ENCODE assay signal across 9 mouse cellular contexts in the genomic region with DNA sequence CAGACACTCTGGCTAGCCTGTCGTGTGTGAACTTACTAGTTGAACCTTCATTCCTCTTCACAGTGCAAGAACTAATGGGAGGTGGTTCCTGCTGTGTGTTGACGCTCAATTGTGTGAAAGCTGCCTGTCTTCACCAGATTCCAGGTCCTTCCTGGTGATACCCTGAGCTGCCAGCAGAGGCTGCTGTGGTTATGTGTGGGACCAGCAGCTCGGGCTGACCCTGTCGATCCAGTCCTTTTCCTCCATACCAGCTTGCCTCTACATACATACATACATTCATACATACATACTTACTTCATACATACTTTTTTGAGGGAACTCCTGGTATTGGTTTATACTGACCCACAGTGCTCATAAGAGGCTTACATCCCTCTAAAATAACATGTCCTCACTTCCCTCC. TPM values are rescaled to one million over a fixed set of nuclear protein-coding genes. Genes with fewer than 3 reads are reported as not detected.
DNase-seq lines count a peak whose midpoint lies in the region; ATAC-seq lines count a peak whose summit lies in the region.
"Had no signal": no experiment of that assay in that cellular context is flagged by ENCODE, and none has a peak within 500 bp of the region (broad histone marks: within the 10 kb centered on the region; RNA-seq: fewer than 3 reads in every experiment).

No protein-coding gene starts in this region.

- ATAC-seq in CD4-positive, CD25-positive, alpha-beta regulatory T cell, adult 4 months = no peak
- peak; percentile 69 for ATAC-seq in forebrain, embryonic 15.5 days (replicated peaks)
- ATAC-seq in hindbrain, embryonic 13.5 days (ENCODE audit: low FRiP score) = 0 out of 2 replicates have a peak, but pooled peaks have one; percentile 28

- no peaks in the 10 kb centered on the region for H3K4me1 ChIP-seq in forebrain, embryonic 15.5 days
- no peaks in the 10 kb centered on the region for H3K4me1 ChIP-seq in hindbrain, embryonic 13.5 days (replicated peaks)

- H3K4me3 ChIP-seq in forebrain, embryonic 15.5 days = no peak overlapping the region
- no peak overlapping the region for H3K4me3 ChIP-seq in hindbrain, embryonic 13.5 days
- H3K4me3 ChIP-seq: limb, embryonic 15.5 days had no signal

- 8% methylated on average over 4 of the region's 4 CpGs for WGBS in forebrain, embryonic 15.5 days
- WGBS in hindbrain, embryonic 13.5 days = 17% methylated on average over 4 of the region's 4 CpGs

- DNase-seq in CD4-positive, CD25-positive, alpha-beta regulatory T cell, adult 2 months (ENCODE audit: low read depth, low spot score) = peak; percentile 50
- DNase-seq in c-Kit-positive CD71-positive TER-119-negative erythroid progenitor cells, embryonic 14.5 days (ENCODE audit: low read depth) = peak; percentile 40
- DNase-seq in layer of hippocampus, postnatal 14 days (ENCODE audit: low spot score in 2 of 2) = peak; percentile 68 to 79
- peak; percentile 77 for DNase-seq in lung, postnatal 14 days
- peak; percentile 77 to 81 for DNase-seq in right cerebral cortex, postnatal 10 days (ENCODE audit: low spot score in 2 of 2)

- H3K27ac ChIP-seq in forebrain, embryonic 15.5 days (replicated peaks) = no peak overlapping the region
- H3K27ac ChIP-seq in hindbrain, embryonic 13.5 days = no peak overlapping the region
- H3K27ac ChIP-seq: limb, embryonic 15.5 days had no signal

- H3K4me2 ChIP-seq in forebrain, embryonic 15.5 days (replicated peaks) = no peak overlapping the region
- no peak overlapping the region for H3K4me2 ChIP-seq in hindbrain, embryonic 13.5 days
- H3K4me2 ChIP-seq: limb, embryonic 15.5 days had no signal

- H3K9me3 ChIP-seq in forebrain, embryonic 15.5 days = no peaks in the 10 kb centered on the region
- no peaks in the 10 kb centered on the region for H3K9me3 ChIP-seq in hindbrain, embryonic 13.5 days
- H3K9me3 ChIP-seq: limb, embryonic 15.5 days had no signal

- H3K9ac ChIP-seq in forebrain, embryonic 15.5 days (replicated peaks) = no peak overlapping the region
- H3K9ac ChIP-seq in hindbrain, embryonic 13.5 days = no peak overlapping the region
- H3K9ac ChIP-seq: limb, embryonic 15.5 days had no signal

- peaks cover 66% of the 10 kb centered on the region for H3K36me3 ChIP-seq in forebrain, embryonic 15.5 days
- peaks cover 80% of the 10 kb centered on the region for H3K36me3 ChIP-seq in hindbrain, embryonic 13.5 days

- no peaks in the 10 kb centered on the region for H3K27me3 ChIP-seq in forebrain, embryonic 15.5 days
- no peaks in the 10 kb centered on the region for H3K27me3 ChIP-seq in hindbrain, embryonic 13.5 days
- H3K27me3 ChIP-seq: limb, embryonic 15.5 days had no signal

RNA-seq across cellular contexts. Expression of a gene that starts 1.3 kb away (rescaled TPM):
- polyA plus RNA-seq in CD4-positive, CD25-positive, alpha-beta regulatory T cell, adult 4 months (2017; shearing (Covaris generic)) = 1 to 10 TPM; 2.3 to 3.0 TPM
- polyA plus RNA-seq in forebrain, embryonic 15.5 days (2015; fragmentation: Nextera tagmentation; extraction: Ambion mirVana) = 2.1 and 2.2 TPM in 2 replicates
- polyA plus RNA-seq in hindbrain, embryonic 13.5 days (2015; fragmentation: Nextera tagmentation; extraction: Ambion mirVana) = 1.9 and 2.4 TPM in 2 replicates
- 1 to 10 TPM; 4.8 to 5.4 TPM for total RNA-seq in layer of hippocampus, postnatal 14 days (2021)

RNA-seq across cellular contexts. Expression of a gene that starts 6.8 kb away (rescaled TPM):
- polyA plus RNA-seq in CD4-positive, CD25-positive, alpha-beta regulatory T cell, adult 4 months (2017; shearing (Covaris generic)) = not detected
- 0.05 TPM in 1 of 2 replicates, not detected in the other for polyA plus RNA-seq in forebrain, embryonic 15.5 days (2015; fragmentation: Nextera tagmentation; extraction: Ambion mirVana)
- polyA plus RNA-seq in hindbrain, embryonic 13.5 days (2015; fragmentation: Nextera tagmentation; extraction: Ambion mirVana) = not detected in 2 replicates
- total RNA-seq in layer of hippocampus, postnatal 14 days (2021) = 1 to 10 TPM; 1.6 to 2.7 TPM

RNA-seq across cellular contexts. Expression of a gene that starts 7.6 kb away (rescaled TPM):
- 10 to 100 TPM; 29.8 to 30.0 TPM for polyA plus RNA-seq in CD4-positive, CD25-positive, alpha-beta regulatory T cell, adult 4 months (2017; shearing (Covaris generic))
- polyA plus RNA-seq in forebrain, embryonic 15.5 days (2015; fragmentation: Nextera tagmentation; extraction: Ambion mirVana) = 129 and 140 TPM in 2 replicates
- polyA plus RNA-seq in hindbrain, embryonic 13.5 days (2015; fragmentation: Nextera tagmentation; extraction: Ambion mirVana) = 118 and 122 TPM in 2 replicates
- 100 to 1,000 TPM; 103 to 114 TPM for total RNA-seq in layer of hippocampus, postnatal 14 days (2021)

RNA-seq across cellular contexts. Expression of a gene that starts 21.5 kb away (rescaled TPM):
- polyA plus RNA-seq in CD4-positive, CD25-positive, alpha-beta regulatory T cell, adult 4 months (2017; shearing (Covaris generic)) = 10 to 100 TPM; 68.1 to 99.6 TPM
- 186 and 200 TPM in 2 replicates for polyA plus RNA-seq in forebrain, embryonic 15.5 days (2015; fragmentation: Nextera tagmentation; extraction: Ambion mirVana)
- 166 and 188 TPM in 2 replicates for polyA plus RNA-seq in hindbrain, embryonic 13.5 days (2015; fragmentation: Nextera tagmentation; extraction: Ambion mirVana)
- total RNA-seq in layer of hippocampus, postnatal 14 days (2021) = 100 to 1,000 TPM; 182 to 185 TPM

RNA-seq across cellular contexts. Expression of a gene that starts 43.8 kb away (rescaled TPM):
- not detected for polyA plus RNA-seq in CD4-positive, CD25-positive, alpha-beta regulatory T cell, adult 4 months (2017; shearing (Covaris generic))
- not detected in 2 replicates for polyA plus RNA-seq in forebrain, embryonic 15.5 days (2015; fragmentation: Nextera tagmentation; extraction: Ambion mirVana)
- not detected in 2 replicates for polyA plus RNA-seq in hindbrain, embryonic 13.5 days (2015; fragmentation: Nextera tagmentation; extraction: Ambion mirVana)
- total RNA-seq in layer of hippocampus, postnatal 14 days (2021) = under 1 TPM in 1 of 2 experiments, not detected in 1; 0.14 TPM
- polyA plus RNA-seq: limb, embryonic 15.5 days had no signal
